Mouse (Mus musculus) Muller cell, postnatal 12 days (primary cell): ENCODE measurements at regions not wholly inside any gene's neighbourhood (a gene's known extent, or its start where the extent isn't known, plus 50 kb on each side); places are given as distances from the start of the nearest gene placed in this dataset.

ENCODE experiments used
- DNase-seq: peaks from one replicate; pipeline ENCODE4 v3.0.0-alpha.2; 2015; ENCODE audit errors: inconsistent ontology term

GRCm38 (mm10) chr1:55807028-55807427 is 401.3 kb downstream of the Plcl1 start:
- DNase-seq, result no peak

- no peak for DNase-seq
Observed at GRCm38 (mm10) chr1:55808724-55809519, 403.2 kb downstream of the Plcl1 start.

GRCm38 (mm10) chr1:55812486-55812885 is 406.8 kb downstream of the Plcl1 start:
- no peak for DNase-seq

- DNase-seq, result no peak
Observed at GRCm38 (mm10) chr1:55820866-55821500, 415.3 kb downstream of the Plcl1 start.

GRCm38 (mm10) chr1:55822599-55822998 is 416.9 kb downstream of the Plcl1 start:
- DNase-seq, result no peak

GRCm38 (mm10) chr1:55827191-55827590 is 421.5 kb downstream of the Plcl1 start:
- DNase-seq, result no peak

- DNase-seq, result no peak
Observed at GRCm38 (mm10) chr1:55835281-55835680, 429.6 kb downstream of the Plcl1 start.

- DNase-seq, result no peak
Observed at GRCm38 (mm10) chr1:55836750-55837149, 431.0 kb downstream of the Plcl1 start.

- DNase-seq, result no peak
Observed at GRCm38 (mm10) chr1:55837366-55837765, 431.6 kb downstream of the Plcl1 start.

GRCm38 (mm10) chr1:55838168-55838567 is 432.4 kb downstream of the Plcl1 start:
- peak; percentile 9 for DNase-seq

GRCm38 (mm10) chr1:55848806-55849205 is 443.1 kb downstream of the Plcl1 start:
- no peak for DNase-seq

- no peak for DNase-seq
Observed at GRCm38 (mm10) chr1:55852354-55852753, 446.6 kb downstream of the Plcl1 start.

- peak; percentile 60 for DNase-seq
Observed at GRCm38 (mm10) chr1:55859113-55859512, 453.4 kb downstream of the Plcl1 start.

- DNase-seq, result no peak
Observed at GRCm38 (mm10) chr1:55863113-55863512, 457.4 kb downstream of the Plcl1 start.

- DNase-seq, result peak; percentile 71
Observed at GRCm38 (mm10) chr1:55865274-55865673, 459.6 kb downstream of the Plcl1 start.

- no peak for DNase-seq
Observed at GRCm38 (mm10) chr1:55866677-55867076, 461.0 kb downstream of the Plcl1 start.

- no peak for DNase-seq
Observed at GRCm38 (mm10) chr1:55873583-55873982, 467.9 kb downstream of the Plcl1 start.

GRCm38 (mm10) chr1:55874143-55874867 is 468.6 kb downstream of the Plcl1 start:
- DNase-seq, result peak; percentile 53

GRCm38 (mm10) chr1:55874868-55875144 is 469.1 kb downstream of the Plcl1 start:
- DNase-seq, result no peak

- peak; percentile 20 for DNase-seq
Observed at GRCm38 (mm10) chr1:55884576-55884975, 478.9 kb downstream of the Plcl1 start.

GRCm38 (mm10) chr1:55886383-55887070 is 480.8 kb downstream of the Plcl1 start:
- peak; percentile 47 for DNase-seq

- DNase-seq, result no peak
Observed at GRCm38 (mm10) chr1:55887386-55887785, 481.7 kb downstream of the Plcl1 start.
